Mouse (Mus musculus) kidney, embryonic 14.5 days (tissue): Measurements from ENCODE around the gene Atxn7l1. TPM values are rescaled to one million over a fixed set of nuclear protein-coding genes. Genes with fewer than 3 reads are reported as not detected.
"Not testable (repeated sequence)": the region's sequence is repeated elsewhere in the genome, so short reads cannot be mapped to it uniquely, and the experiment has no call there.

Experiments
- ATAC-seq: fragments of 200-750 bp; cut with Nextera tagmentation; 2 replicates; pipeline ENCODE4 v1.8.0; 2017; ENCODE audit warnings: moderate number of reproducible peaks, mild to moderate bottlenecking, moderate TSS enrichment, moderate library complexity; ENCODE audit not compliant: low FRiP score, low TSS enrichment
- H3K27ac ChIP-seq: fragments of 300-500 bp; sonication (generic); 2 replicates; pipeline ENCODE4 v1.5.1; 2014; ENCODE audit warnings: low read depth, mild to moderate bottlenecking, low read length, moderate library complexity, mixed read lengths
- H3K27me3 ChIP-seq: fragments of 300-500 bp; sonication (generic); 2 replicates; pipeline ENCODE4 v1.6.1; 2014; ENCODE audit warnings: mild to moderate bottlenecking, low read length; ENCODE audit not compliant: control insufficient read depth, insufficient read depth
- H3K36me3 ChIP-seq: fragments of 300-500 bp; sonication (generic); 2 replicates; pipeline ENCODE4 v1.6.1; 2014; ENCODE audit warnings: low read length, mixed read lengths; ENCODE audit not compliant: control insufficient read depth, insufficient read depth
- H3K4me1 ChIP-seq: fragments of 300-500 bp; sonication (generic); 2 replicates; pipeline ENCODE4 v1.6.1; 2014; ENCODE audit warnings: low read length, mixed read lengths; ENCODE audit not compliant: control insufficient read depth, insufficient read depth
- H3K4me2 ChIP-seq: fragments of 300-500 bp; sonication (generic); replicated peaks from 2 replicates; pipeline ENCODE4 v1.6.1; 2014; ENCODE audit warnings: low read depth, mild to moderate bottlenecking, low read length
- H3K4me3 ChIP-seq: fragments of 300-500 bp; sonication (generic); 2 replicates; pipeline ENCODE4 v1.5.1; 2014; ENCODE audit warnings: mild to moderate bottlenecking, low read length
- H3K9ac ChIP-seq: fragments of 300-500 bp; sonication (generic); 2 replicates; pipeline ENCODE4 v1.6.1; 2014; ENCODE audit warnings: low read depth, mild to moderate bottlenecking, low read length, moderate library complexity
- H3K9me3 ChIP-seq: fragments of 300-500 bp; sonication (generic); 2 replicates; pipeline ENCODE4 v1.6.1; 2016; ENCODE audit warnings: low read length; ENCODE audit not compliant: control insufficient read depth
- WGBS: fragments of 180-500 bp; shearing (Covaris S2); extraction: QIAGEN DNeasy Blood & Tissue Kit; methylation state at CpG from one replicate; pipeline ENCODE4 v1.1.7; 2014; 5-methylcytosine and 5-hydroxymethylcytosine counted together
- polyA plus RNA-seq: library from polyadenylated mRNA; unstranded; fragments of >200 nt; fragmentation: Nextera tagmentation; extraction: Ambion mirVana; gene quantifications from 2 replicates; pipeline ENCODE4 v1.2.1, GENCODE M21; 2014

Atxn7l1 gene
- polyA plus RNA-seq, 1 experiment from 2014 or later: 14.3 TPM

DNA sequence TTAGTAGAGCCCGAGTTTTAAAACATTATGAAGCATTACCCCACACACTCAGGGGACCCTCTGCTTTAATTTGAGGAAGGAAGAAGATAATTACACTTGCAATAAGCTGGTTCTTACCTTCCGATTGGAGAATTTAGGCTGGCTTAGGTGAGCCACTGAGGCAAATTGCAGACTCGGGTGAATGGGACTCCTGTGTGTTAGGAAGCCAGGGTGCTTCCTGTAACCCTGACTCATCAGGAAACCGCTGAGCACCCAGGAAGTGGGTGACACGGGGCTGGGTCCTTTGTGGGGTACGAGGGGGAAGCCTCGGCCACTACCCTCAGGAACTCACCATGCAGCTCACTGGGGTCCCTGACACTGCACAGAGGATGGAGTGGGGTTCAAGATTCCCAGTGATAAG is 12.9 kb downstream of the Atxn7l1 start:
- Histone ChIP-seq H3K4me3 (no peak overlapping the region), H3K4me1 (0 out of 2 replicates have a peak, but pooled peaks cover 5% of the 10 kb centered on the region), H3K4me2 (no peak overlapping the region), H3K9ac (no peak overlapping the region), H3K9me3 (no peaks in the 10 kb centered on the region), H3K36me3 (peaks cover 3% of the 10 kb centered on the region; the same call in 1 of the 2 replicates), H3K27me3 (no peaks in the 10 kb centered on the region), H3K27ac (no peak overlapping the region)
- no peak for ATAC-seq
- WGBS: 87% methylated on average over 7 of the region's 7 CpGs

DNA sequence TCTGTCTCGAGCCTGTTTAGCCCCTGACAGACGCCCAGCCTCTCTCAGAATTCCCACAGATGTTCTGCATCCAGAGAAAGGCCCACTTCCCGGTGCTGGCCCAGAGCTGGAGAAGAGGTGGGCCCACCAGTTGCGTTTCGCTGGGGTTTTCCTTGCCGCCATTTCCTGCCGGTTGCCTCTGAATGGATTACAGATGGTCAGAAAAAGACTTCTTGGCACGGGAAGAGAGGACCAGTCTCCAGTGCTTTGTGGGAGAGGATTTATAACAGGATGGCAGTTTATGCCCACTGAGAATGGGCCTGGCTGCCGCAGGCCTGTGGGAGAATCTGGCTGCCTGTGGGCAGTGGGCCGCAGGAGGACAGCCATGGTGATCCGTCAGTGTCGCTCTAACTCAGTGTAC is 15.0 kb downstream of the Atxn7l1 start:
- Histone ChIP-seq H3K36me3 (no peaks in the 10 kb centered on the region), H3K9ac (no peak overlapping the region), H3K9me3 (no peaks in the 10 kb centered on the region), H3K27me3 (no peaks in the 10 kb centered on the region), H3K4me2 (no peak overlapping the region; the same call in 1 of the 2 replicates), H3K4me3 (no peak overlapping the region), H3K4me1 (0 out of 2 replicates have a peak, but pooled peaks cover 5% of the 10 kb centered on the region), H3K27ac (0 out of 2 replicates have a peak overlapping the region, but pooled peaks have one; percentile 43)
- ATAC-seq: no peak; the same call in 1 of the 2 replicates
- WGBS: 38% methylated on average over 12 of the region's 12 CpGs

DNA sequence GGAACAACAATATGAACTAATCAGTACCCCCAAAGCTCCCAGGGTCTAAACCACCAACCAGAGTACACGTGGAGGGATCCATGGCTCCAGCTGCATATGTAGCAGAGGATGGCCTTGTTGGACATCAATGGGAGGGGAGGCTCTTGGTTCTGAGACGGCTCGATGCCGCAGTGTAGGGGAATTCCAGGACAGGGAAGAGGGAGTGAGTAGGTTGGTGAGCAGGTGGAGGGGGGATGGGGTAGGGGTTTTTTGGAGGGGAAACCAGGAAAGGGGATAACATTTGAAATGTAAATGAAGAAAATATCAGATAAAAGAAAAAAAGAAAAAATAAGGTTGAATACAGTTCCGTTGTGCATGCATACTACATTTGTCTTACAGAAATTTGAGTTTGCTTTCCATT is 16.5 kb downstream of the Atxn7l1 start:
- 94% methylated on average over 5 of the region's 5 CpGs for WGBS
- H3K36me3 ChIP-seq, H3K4me2 ChIP-seq, H3K27me3 ChIP-seq, H3K9ac ChIP-seq, H3K4me3 ChIP-seq, H3K4me1 ChIP-seq, H3K9me3 ChIP-seq, H3K27ac ChIP-seq, ATAC-seq: not testable (repeated sequence)

DNA sequence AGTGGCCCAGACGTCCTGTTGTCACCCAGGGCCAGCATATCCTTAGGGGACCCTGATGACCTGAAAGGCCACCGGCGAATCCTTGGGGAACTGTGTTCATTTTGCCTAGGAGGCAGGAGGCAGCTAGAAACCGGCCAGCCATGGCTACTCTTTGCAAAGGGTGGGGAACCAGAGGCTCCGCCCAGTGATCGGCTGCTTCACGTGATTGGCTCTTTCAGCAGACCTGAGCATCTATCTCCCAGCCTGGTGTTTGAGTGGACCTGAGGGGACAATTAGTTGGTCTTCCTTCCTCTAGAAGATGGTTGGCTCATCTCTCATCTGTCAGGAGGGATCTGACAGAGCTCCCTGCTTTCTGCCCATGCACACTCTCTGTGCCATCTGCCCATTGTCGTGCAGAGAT is 19.2 kb downstream of the Atxn7l1 start:
- Histone ChIP-seq H3K36me3 (no peaks in the 10 kb centered on the region), H3K4me1 (0 out of 2 replicates have a peak, but pooled peaks cover 5% of the 10 kb centered on the region), H3K27me3 (no peaks in the 10 kb centered on the region), H3K4me2 (no peak overlapping the region), H3K9ac (no peak overlapping the region), H3K4me3 (no peak overlapping the region), H3K9me3 (no peaks in the 10 kb centered on the region), H3K27ac (no peak overlapping the region)
- no peak for ATAC-seq
- 53% methylated on average over 8 of the region's 8 CpGs for WGBS

DNA sequence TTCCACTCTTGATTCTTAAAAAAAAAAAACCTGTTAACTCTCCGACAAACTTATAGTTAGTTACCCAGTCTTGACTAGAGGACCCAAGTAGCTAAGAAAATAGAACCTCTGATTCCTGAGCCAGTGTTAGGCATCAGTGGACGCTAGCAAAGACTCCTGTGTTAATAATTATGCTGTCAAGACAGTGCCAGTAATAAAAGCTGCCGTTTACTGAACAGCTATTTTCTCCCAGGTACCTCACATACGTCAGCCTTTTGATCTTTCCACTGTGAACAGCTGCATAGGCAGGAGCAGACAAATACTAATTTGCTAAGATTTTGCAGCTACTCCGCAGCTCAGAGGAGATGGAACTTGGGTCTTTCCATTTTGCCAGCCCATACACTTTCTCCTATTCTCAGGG is 20.1 kb downstream of the Atxn7l1 start:
- no peak overlapping the region for H3K4me3 ChIP-seq
- H3K27me3 ChIP-seq: no peaks in the 10 kb centered on the region
- no peak for ATAC-seq
- H3K9me3 ChIP-seq: no peaks in the 10 kb centered on the region
- H3K4me2 ChIP-seq: no peak overlapping the region
- WGBS: 53% methylated on average over 5 of the region's 5 CpGs
- H3K36me3 ChIP-seq: no peaks in the 10 kb centered on the region
- H3K4me1 ChIP-seq: 0 out of 2 replicates have a peak, but pooled peaks cover 4% of the 10 kb centered on the region
- no peak overlapping the region for H3K27ac ChIP-seq
- H3K9ac ChIP-seq: no peak overlapping the region

DNA sequence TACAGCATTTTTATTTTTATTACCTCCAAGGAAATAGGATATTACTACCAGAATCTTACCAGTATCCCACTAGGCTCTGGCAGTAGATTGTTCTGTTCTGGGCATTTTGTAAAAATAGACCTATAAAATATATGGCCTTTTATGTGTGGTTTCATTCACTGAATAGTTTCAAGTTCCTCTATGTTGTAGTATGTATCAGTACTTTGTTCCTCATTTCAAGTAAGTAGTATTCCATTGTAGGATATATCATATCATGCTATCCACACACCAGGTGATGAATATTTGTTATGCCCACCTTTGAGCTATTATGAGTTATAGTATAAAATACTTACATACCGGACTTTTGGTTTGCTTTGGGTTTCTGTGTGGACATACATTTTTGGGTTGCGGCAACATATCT is 21.0 kb downstream of the Atxn7l1 start:
- ATAC-seq: no peak

DNA sequence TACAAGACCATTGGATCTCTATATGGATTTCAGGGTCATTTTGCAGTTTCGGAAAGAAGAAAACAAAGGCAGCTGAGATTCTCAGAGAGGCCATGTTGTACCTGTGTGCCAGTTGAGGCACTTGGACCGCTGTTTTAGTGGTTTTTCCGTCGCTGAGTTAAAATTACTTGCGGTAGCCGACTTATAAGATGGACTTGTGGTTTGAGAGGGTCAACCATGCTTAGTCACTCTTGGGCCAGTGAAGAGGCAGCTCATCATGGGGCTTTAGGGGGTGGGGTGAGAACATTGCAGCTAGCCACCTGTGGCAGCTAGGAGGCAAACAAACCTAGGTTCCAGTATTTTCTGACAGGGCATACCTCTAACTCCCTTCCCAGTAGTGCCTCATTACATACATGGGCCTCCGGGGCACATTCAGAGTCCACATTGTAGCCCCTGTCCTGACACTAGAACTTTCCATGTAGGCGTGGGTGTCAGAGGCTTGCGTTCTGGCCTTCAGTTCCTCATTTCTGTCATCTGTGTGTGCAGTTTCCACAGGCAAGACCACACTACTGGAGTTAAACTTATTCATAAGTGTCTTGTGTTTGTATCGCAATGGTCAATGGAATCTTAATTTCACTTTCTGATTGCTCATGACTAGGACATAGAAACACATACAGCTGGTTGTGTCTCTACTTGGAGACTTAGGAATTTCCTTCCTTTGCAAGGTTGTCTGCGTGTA is 22.4 kb downstream of the Atxn7l1 start:
- Histone ChIP-seq H3K36me3 (no peaks in the 10 kb centered on the region), H3K4me3 (no peak overlapping the region), H3K4me1 (0 out of 2 replicates have a peak, but pooled peaks cover 5% of the 10 kb centered on the region), H3K9me3 (no peaks in the 10 kb centered on the region), H3K27ac (no peak overlapping the region), H3K27me3 (no peaks in the 10 kb centered on the region), H3K4me2 (no peak overlapping the region), H3K9ac (no peak overlapping the region)
- WGBS: 93% methylated on average over 11 of the region's 11 CpGs
- no peak for ATAC-seq

More for the DNA sequence above, 21.0 kb downstream of the Atxn7l1 start:
- no peak overlapping the region for H3K9ac ChIP-seq
- 92% methylated on average over 2 of the region's 2 CpGs for WGBS
- no peaks in the 10 kb centered on the region for H3K36me3 ChIP-seq
- no peaks in the 10 kb centered on the region for H3K9me3 ChIP-seq
- no peak overlapping the region for H3K4me3 ChIP-seq
- H3K27me3 ChIP-seq: no peaks in the 10 kb centered on the region
- H3K4me2 ChIP-seq: no peak overlapping the region
- H3K27ac ChIP-seq: no peak overlapping the region
- H3K4me1 ChIP-seq: no peaks in the 10 kb centered on the region

DNA sequence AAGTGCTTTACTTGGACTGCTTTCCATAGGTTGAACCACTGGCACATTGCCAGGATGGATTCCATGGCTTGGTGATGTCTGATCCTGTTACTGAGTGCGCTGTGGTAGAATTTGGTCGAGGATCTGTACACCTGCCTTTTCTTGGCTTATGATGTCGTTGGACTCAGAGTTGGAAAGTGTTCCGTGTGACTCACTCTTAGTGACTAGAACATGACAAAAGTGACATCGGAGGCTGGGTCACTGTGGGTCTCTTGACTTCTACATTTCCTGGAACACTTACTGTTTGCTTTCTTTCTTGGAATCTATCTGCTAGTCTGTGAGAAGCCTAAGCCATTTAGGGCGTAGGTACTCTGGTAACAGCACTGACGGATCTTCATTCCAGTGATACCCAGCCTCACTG is 23.3 kb downstream of the Atxn7l1 start:
- 94% methylated on average over 7 of the region's 7 CpGs for WGBS
- H3K36me3 ChIP-seq: no peaks in the 10 kb centered on the region
- no peak overlapping the region for H3K4me2 ChIP-seq
- no peak overlapping the region for H3K9ac ChIP-seq
- H3K4me1 ChIP-seq: peaks cover 10% of the 10 kb centered on the region
- ATAC-seq: no peak
- H3K9me3 ChIP-seq: no peaks in the 10 kb centered on the region
- no peak overlapping the region for H3K27ac ChIP-seq
- no peak overlapping the region for H3K4me3 ChIP-seq
- no peaks in the 10 kb centered on the region for H3K27me3 ChIP-seq

DNA sequence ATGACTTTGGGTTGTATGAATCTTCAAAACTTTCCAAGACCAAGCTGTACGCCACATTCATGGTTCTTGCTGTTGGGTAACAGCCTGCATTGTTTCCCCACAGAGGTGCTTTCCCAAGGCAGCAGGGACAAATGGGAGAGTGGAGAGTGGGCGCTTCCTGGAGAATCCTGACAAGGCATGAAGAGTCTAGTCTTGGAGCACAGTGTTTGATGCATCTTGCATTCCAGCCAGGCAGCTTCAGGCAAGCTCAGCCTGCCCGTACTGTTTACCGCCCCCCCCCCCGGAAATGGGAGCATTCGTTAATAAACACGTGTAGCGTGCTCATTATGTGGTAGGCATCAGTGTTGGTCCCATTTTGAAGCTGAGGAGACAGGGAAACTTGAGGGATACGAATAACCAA is 25.4 kb downstream of the Atxn7l1 start:
- Histone ChIP-seq H3K4me3 (no peak overlapping the region), H3K27me3 (no peaks in the 10 kb centered on the region), H3K27ac (no peak overlapping the region), H3K9ac (no peak overlapping the region), H3K4me1 (peaks cover 13% of the 10 kb centered on the region), H3K9me3 (no peaks in the 10 kb centered on the region), H3K4me2 (no peak overlapping the region), H3K36me3 (no peaks in the 10 kb centered on the region)
- no peak for ATAC-seq
- 86% methylated on average over 9 of the region's 9 CpGs for WGBS
